Mouse (Mus musculus) ES-E14 (cell line): Measurements from ENCODE around the gene Gm6871. TPM values are rescaled to one million over a fixed set of nuclear protein-coding genes. Genes with fewer than 3 reads are reported as not detected.
A peak's percentile ranks its signal among the peaks of the same experiment; 100 is the strongest.
"Not testable (repeated sequence)": the region's sequence is repeated elsewhere in the genome, so short reads cannot be mapped to it uniquely, and the experiment has no call there.

Experiments used
- DNase-seq: peaks from one replicate; pipeline ENCODE4 v3.0.0-alpha.2; 2013; ENCODE audit warnings: low read depth, low spot score
- H3K27ac ChIP-seq: 2 replicates; pipeline ENCODE4 v1.5.1; 2012; ENCODE audit warnings: low read depth, mild to moderate bottlenecking, low read length, moderate library complexity, mixed read lengths; ENCODE audit not compliant: poor library complexity, insufficient read depth, severe bottlenecking
- H3K36me3 ChIP-seq: 2 replicates; pipeline ENCODE4 v1.6.1; 2012; ENCODE audit warnings: mild to moderate bottlenecking, low read length, moderate library complexity, mixed read lengths; ENCODE audit not compliant: control insufficient read depth, poor library complexity, insufficient read depth, severe bottlenecking
- H3K4me1 ChIP-seq, 2 experiments: fragments of 150-350 bp in 1 of 2; sonication (generic) in 1 of 2; 2 replicates each; pipeline ENCODE4 v1.6.1; 2012; ENCODE audit warnings: low read length in 2 of 2, mild to moderate bottlenecking in 1 of 2, mixed read lengths in 1 of 2; ENCODE audit not compliant: control insufficient read depth in 2 of 2, insufficient read depth in 2 of 2, poor library complexity in 1 of 2
- H3K4me3 ChIP-seq, 2 experiments: fragments of 150-350 bp in 1 of 2; sonication (generic) in 1 of 2; 2 replicates each; pipeline ENCODE4 v1.5.1; 2012; ENCODE audit warnings: low read length in 2 of 2, low read depth in 1 of 2, mild to moderate bottlenecking in 1 of 2, mixed read lengths in 1 of 2; ENCODE audit not compliant: insufficient read depth in 1 of 2, poor library complexity in 1 of 2, severe bottlenecking in 1 of 2
- H3K9ac ChIP-seq: 2 replicates; pipeline ENCODE4 v1.6.1; 2012; ENCODE audit warnings: low read depth, mild to moderate bottlenecking, low read length, mixed read lengths; ENCODE audit not compliant: poor library complexity, insufficient read depth, severe bottlenecking
- H3K9me3 ChIP-seq: fragments of 150-350 bp; sonication (generic); 2 replicates; pipeline ENCODE4 v1.6.1; 2012; ENCODE audit warnings: low read depth, mild to moderate bottlenecking, low read length; ENCODE audit not compliant: control insufficient read depth, insufficient read depth
- CHD2 ChIP-seq: IDR thresholded peaks from 2 replicates; pipeline ENCODE4 v1.6.1; 2014; ENCODE audit warnings: mild to moderate bottlenecking, low read depth, low read length, inconsistent platforms
- HCFC1 ChIP-seq: IDR thresholded peaks from 2 replicates; pipeline ENCODE4 v1.6.1; 2012; ENCODE audit warnings: low read length, inconsistent platforms, borderline replicate concordance; ENCODE audit not compliant: insufficient read depth
- MAFK ChIP-seq: IDR thresholded peaks from 2 replicates; pipeline ENCODE4 v1.6.1; 2014; ENCODE audit warnings: mild to moderate bottlenecking, low read depth, low read length, inconsistent platforms; ENCODE audit not compliant: insufficient read depth
- ZC3H11A ChIP-seq: IDR thresholded peaks from 2 replicates; pipeline ENCODE4 v1.6.1; 2012; ENCODE audit warnings: low read depth, mild to moderate bottlenecking, inconsistent platforms, low read length, borderline replicate concordance
- ZNF384 ChIP-seq: IDR thresholded peaks from 2 replicates; pipeline ENCODE4 v1.6.1; 2012; ENCODE audit warnings: low read depth, low read length, inconsistent platforms
- in situ Hi-C, 2 experiments: fragments of 600-800 bp; cut with MboI; formaldehyde crosslinking; loops; one replicate each; pipeline ENCODE4 v1.15.1; 2025; ENCODE audit warnings: low sequenced_read_pairs in 2 of 2, inconsistent platforms in 1 of 2; ENCODE audit not compliant: unreplicated experiment in 2 of 2
- total RNA-seq: library from RNA; depleted of rRNA; stranded (reverse); fragments of 300-350 nt; gene quantifications from 2 replicates; pipeline ENCODE4 v1.2.3, GENCODE M21; 2012; rRNA removed

Gene Gm6871
- total RNA-seq, 1 experiment: 67.1 TPM

DNA sequence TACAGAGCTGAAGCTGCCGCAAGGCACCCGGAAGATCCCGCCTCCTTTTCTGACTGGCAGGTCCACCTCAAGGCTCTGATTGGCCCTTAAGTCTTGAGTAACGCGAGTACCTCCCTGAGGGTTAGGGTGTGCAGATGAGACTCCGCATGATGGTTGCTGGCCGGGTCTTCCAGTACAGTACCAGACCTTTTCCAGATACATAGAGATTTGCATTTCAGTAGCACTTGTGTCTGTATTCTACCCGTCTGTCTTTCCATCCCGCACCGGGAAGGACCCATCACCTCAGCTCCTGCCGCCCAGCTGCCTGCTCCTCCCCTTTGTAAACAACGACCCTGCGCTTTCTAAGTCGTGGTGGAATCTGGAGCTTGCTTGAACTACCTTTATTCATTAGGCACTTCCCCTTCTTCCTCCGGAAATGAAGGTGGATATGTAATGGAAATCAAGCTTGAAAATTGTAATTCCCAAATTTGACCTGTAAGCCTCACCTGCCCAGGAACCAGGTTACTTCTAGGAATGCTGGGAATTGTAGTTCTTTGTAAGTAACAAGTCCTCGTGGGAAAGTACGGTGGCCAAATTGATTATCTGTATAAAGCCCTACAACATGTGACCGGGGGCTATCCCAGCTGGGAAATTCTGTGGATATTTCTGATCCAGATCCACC, 73.9 kb downstream of the Gm6871 start, which contains the start of the genes Gm20449 and AW146154:
Gm20449 (minus strand) TSS at position 29 of the 661 bp plus-strand sequence.
AW146154 (minus strand) TSS at position 502 of the 661 bp plus-strand sequence.
- TF ChIP-seq CHD2 (peak; percentile 35; the same call in 1 of the 2 replicates), ZC3H11A (no peak), ZNF384 (no peak), HCFC1 (peak; percentile 95)
- peak; percentile 89 for DNase-seq
- in situ Hi-C loops: no loop called here
- H3K4me1 ChIP-seq: peaks cover 0 to 3% of the 10 kb centered on the region in 2 experiments; a peak in 1 of 4 replicates
- H3K9ac ChIP-seq: peak within 1 kb of the TSS; percentile 77
- no peaks in the 10 kb centered on the region for H3K36me3 ChIP-seq
- H3K9me3 ChIP-seq: no peaks in the 10 kb centered on the region
- peak within 1 kb of the TSS; percentile 62 for H3K27ac ChIP-seq
- H3K4me3 ChIP-seq: peak within 1 kb of the TSS; percentile 74 to 83

DNA sequence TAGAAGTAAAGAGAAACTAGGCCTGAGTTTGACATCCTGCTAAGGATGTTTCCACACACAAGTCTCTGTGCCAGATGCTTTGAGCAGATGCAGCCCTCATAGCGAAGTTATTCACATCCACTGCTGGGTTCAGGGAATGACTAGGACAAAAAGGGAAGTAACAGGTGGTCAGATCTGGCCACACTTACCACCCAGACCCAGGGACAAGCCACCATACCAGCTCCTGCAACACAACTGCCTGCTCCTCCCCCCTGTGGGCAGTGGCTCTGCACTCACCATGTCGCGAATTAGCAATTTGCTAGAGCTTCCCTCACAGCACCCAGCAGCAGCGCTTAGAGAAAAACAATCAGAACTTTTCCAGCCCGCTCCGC, 74.5 kb downstream of the Gm6871 start:
- in situ Hi-C loops, H3K27ac ChIP-seq: not testable (repeated sequence)

DNA sequence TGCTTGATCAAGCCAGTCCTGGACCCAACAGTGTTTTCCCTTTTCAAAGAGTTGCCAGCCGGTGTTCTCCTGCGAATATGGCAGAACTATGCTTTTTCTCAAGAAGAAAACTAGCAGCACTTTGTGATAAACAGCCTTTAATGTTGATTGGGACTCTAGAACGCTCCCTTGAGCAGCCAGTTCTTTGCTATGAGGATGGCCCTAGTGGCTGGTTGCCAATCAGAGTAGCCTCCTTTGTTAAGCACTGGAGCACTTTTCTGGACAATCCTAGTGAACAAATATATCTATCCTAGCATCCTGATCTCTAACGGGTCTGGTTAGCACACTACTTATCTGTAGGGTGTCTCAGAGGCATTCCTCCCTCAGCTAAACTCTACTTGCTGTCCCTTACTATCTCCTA, 75.0 kb downstream of the Gm6871 start:
- H3K4me1 ChIP-seq, H3K9ac ChIP-seq, in situ Hi-C loops, H3K27ac ChIP-seq, H3K36me3 ChIP-seq, DNase-seq, H3K9me3 ChIP-seq: not testable (repeated sequence)
- H3K4me3 ChIP-seq: peak overlapping the region; percentile 74 to 83; a peak in 2 of 4 replicates

More for the DNA sequence above, 74.5 kb downstream of the Gm6871 start:
- Histone ChIP-seq H3K4me3 (peak overlapping the region; percentile 74 to 83), H3K9ac (peak overlapping the region; percentile 77)
- not testable (repeated sequence) for H3K36me3 ChIP-seq, H3K4me1 ChIP-seq, H3K9me3 ChIP-seq, DNase-seq

DNA sequence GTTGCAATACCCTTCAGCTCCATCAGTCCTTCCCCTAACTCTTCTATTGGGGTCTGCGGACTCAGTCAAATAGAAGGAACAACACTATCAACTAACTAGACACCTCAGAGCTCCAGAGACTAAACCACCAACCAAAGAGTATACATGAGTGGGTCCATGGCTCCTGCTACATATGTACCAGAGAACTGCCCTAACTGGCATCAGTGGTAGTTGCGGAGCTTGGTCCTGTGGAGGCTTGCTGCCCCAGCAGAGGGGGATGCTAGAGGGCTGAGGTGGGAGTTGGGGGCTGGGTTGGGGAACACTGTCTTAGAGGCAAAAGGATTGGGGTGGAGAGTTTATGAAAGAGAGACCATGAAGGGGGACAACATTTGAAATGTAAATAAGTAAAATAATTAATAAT, 75.6 kb downstream of the Gm6871 start:
- no peak overlapping the region for H3K27ac ChIP-seq
- H3K9ac ChIP-seq: no peak overlapping the region
- no peaks in the 10 kb centered on the region for H3K9me3 ChIP-seq
- no peak for DNase-seq
- H3K4me1 ChIP-seq: peaks cover 0 to 3% of the 10 kb centered on the region in 2 experiments; a peak in 1 of 4 replicates
- no peaks in the 10 kb centered on the region for H3K36me3 ChIP-seq
- in situ Hi-C loops: no loop called here
- TF ChIP-seq HCFC1 (no peak), ZC3H11A (no peak), CHD2 (no peak), ZNF384 (no peak), MAFK (no peak)
- H3K4me3 ChIP-seq: no peak overlapping the region

Other genes with a start within 250 kb of the Gm6871 start
- gene AI987944, start 180.3 kb downstream of the Gm6871 start, total RNA-seq: 15.5 and 15.8 TPM in 2 replicates
- gene Vmn2r57, start 125.0 kb downstream of the Gm6871 start, total RNA-seq: not detected in 2 replicates
- gene Gm20449, start 74.2 kb downstream of the Gm6871 start, total RNA-seq: 0.04 and 0.16 TPM in 2 replicates
- 9.0 and 9.5 TPM in 2 replicates for gene AW146154, start 73.8 kb downstream of the Gm6871 start, total RNA-seq
- gene 2610021A01Rik, start 25.6 kb upstream of the Gm6871 start, total RNA-seq: 50.6 and 53.6 TPM in 2 replicates
- gene Zfp788, start 59.5 kb upstream of the Gm6871 start, total RNA-seq: 10.4 and 11.3 TPM in 2 replicates